Mouse (Mus musculus): ENCODE data around the gene Otulin.

DNA sequence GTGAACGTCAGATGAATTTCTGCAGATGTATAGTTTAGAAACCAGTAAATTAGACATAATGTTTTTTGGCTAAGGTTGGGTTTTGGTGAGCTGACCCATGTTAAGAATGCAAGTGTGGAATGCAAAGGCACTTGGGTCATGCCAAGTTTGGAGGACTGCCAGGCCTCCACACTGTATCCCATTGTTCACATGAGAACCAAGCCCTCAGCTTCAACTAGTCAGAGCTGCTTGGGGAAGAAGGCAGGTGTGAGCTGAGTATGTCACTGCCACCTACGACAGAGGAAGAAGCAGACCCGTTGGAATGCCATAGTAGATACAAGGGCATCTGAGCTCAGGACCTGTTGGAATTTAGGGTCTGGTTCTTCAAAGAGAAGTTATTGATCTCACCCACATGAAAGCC is 54.6 kb downstream of the Otulin start:
- TF ChIP-seq CTCF (IDR thresholded peaks at IDR 0.05) (no peak), EP300 (IDR thresholded peaks at IDR 0.05) (no peak)

All from lung, postnatal 0 days (tissue).